Mouse (Mus musculus): ENCODE data around the gene Mapk12.

- no peak for TF ChIP-seq CTCF (IDR thresholded peaks at IDR 0.05; ENCODE audit: borderline replicate concordance, extremely low read depth, insufficient read depth, insufficient read length)
- TF ChIP-seq POLR2A (IDR thresholded peaks at IDR 0.05; ENCODE audit: borderline replicate concordance, extremely low read depth, insufficient read depth, insufficient read length, poor library complexity, severe bottlenecking): no peak
These were observed 38.6 kb upstream of the Mapk12 start for GRCm38 (mm10) chr15:89178954-89179629.

All from brain, embryonic 14.5 days (tissue).